Mouse (Mus musculus): ENCODE results near the gene Reps2.

DNA sequence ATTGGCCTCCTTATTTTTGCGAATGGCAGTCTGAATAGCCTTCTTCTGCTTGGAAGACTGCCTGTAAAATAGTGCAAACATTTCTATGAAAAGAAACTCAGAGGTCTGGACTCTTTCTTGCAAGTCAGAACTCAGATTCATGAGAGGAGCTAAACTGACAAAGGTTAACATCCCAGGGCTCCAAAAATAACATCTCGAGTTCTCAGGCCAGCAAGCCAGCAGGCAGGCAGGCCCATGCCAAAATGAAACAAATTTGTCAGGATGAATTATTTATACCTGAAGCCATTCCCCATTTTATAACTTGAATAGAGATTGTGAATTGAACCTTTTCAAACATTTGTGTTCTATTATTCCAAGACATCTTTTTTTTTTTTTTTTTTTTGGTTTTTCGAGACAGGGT is 215.8 kb downstream of the Reps2 start:
- TF ChIP-seq CTCF (IDR thresholded peaks at IDR 0.05; ENCODE audit: low read depth): no peak
- no peak for TF ChIP-seq EP300 (IDR thresholded peaks at IDR 0.05; ENCODE audit: low read depth)

All from heart, postnatal 0 days (tissue).